Mouse (Mus musculus): ENCODE data around the gene Elfn2. TPM values are rescaled to one million over a fixed set of nuclear protein-coding genes. Genes with fewer than 3 reads are reported as not detected.

Gene Elfn2
- 100 to 1,000 TPM; 127 to 138 TPM for total RNA-seq (2021)
- long read RNA-seq, full-length matches to known transcripts = 1 of 20 reads
- long read RNA-seq, partial matches to known transcripts = 0 of 20 reads
- long read RNA-seq, other reads (novel, unspliced or antisense) = 19 of 20 reads

DNA sequence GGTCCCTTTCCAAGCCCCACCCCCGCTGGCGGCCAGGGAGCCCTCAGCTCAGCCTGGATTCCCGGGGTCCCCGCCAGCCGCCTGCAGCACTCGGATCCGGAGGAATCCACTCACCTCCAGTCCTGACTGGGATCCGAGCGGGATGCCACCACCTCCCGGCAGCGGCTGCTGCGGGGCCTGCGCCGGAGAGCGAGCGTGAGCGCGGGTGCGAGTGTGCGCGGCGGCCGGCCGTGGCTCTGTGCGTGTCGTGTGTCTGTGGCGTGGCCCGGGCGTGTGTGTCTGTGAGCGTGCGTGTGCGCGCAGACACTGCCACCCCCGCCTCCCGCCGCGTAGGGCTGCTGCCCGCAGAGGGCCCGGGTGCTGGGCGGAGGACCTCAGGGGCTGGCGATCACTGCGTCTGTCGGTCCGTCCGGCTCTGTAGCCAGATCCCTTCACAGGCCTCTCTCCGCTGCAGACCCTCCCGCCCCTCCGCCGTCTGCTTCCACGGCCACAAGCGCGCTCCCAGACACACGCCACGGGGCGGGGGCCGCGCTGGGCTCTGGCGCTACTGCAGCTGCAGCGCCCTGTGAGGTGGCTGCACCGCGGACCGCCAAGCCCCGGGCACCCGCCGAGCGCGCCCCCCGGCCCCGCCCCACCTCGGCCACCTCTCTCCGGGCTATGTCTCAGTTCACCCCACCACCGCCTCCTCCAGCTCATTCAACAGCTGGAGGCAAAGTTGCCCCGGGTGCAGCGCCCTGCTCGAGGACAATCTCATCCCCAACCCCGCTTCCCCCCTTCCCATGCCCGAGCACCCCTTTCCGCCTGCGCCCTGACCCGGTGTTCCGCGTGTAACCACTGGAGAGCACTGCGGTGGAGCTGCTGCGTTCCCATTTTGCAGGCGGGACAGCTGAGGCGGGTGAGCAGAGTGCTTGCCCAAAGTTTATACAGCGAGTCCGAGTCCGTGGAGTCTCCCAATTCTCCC is at the start of gene Elfn2:
Gene Elfn2, minus strand, starts transcription at position 482 of the 961 bp plus-strand sequence.
- peak; percentile 57 to 69 for DNase-seq (ENCODE audit: low spot score in 2 of 2)

DNA sequence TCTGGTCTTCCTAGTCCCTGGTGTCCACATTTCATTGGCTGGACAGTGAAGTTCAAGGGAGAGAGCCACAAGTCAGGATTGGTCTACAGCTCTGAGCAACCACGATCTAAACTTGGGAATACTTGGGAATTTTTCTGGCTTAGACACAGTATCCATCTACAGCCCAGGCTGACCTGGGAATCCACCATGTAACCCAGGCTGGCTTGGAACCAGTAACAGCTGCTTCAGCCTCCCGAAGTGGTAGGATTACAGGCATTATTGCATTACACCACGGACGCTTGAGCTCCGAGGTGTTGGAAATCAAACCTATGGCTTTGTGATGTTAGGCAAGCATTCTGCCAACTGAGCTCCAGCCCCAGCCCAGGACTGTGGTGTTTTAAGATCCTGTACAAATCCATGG is 45.1 kb upstream of the Elfn2 start:
- no peak for DNase-seq (ENCODE audit: low spot score in 2 of 2)

GRCm38 (mm10) chr15:78763210-78763609 is 44.6 kb upstream of the Elfn2 start:
- DNase-seq (ENCODE audit: low spot score in 2 of 2) = no peak

- no peak for DNase-seq (ENCODE audit: low spot score in 2 of 2)
Measured at GRCm38 (mm10) chr15:78761112-78761511, 42.5 kb upstream of the Elfn2 start.

GRCm38 (mm10) chr15:78758132-78758531 is 39.6 kb upstream of the Elfn2 start:
- DNase-seq (ENCODE audit: low spot score in 2 of 2) = no peak

DNA sequence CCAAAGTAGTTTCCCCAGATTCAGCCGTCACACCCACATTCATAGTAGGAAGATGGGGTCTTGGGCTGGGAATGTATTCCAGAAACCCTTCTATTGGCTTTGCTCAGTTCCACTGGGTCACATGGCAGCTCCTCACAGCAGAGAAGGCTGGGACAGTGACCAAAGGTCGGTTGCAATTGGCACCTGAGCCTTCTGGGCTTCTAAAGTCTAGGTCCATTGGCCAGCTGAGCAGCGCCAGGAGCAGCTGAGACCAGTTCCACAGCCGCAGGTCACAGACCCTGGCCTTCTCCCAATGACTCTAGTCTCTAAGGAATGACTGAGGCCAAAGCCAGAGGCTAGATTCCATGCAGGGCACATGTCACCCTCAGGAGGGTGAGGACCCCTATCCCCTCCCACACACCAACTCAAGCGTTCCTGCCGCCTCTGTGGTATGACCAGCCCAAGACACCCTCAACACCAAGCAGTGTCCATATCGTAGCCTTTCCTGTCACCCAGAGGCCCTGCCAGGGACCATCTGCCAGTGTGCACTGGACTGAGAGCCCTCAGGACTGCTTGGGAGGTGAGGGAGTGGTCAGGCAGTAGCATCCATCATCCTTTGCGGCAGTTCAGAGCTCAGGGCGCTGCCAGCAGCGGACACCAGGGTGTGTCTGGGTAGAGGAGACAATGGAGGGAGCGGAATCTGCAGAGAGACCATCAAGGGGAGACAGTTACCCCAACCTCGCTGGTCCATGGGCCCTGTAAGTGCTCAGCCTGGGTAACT is 37.6 kb upstream of the Elfn2 start:
- no peak for DNase-seq (ENCODE audit: low spot score in 2 of 2)

DNA sequence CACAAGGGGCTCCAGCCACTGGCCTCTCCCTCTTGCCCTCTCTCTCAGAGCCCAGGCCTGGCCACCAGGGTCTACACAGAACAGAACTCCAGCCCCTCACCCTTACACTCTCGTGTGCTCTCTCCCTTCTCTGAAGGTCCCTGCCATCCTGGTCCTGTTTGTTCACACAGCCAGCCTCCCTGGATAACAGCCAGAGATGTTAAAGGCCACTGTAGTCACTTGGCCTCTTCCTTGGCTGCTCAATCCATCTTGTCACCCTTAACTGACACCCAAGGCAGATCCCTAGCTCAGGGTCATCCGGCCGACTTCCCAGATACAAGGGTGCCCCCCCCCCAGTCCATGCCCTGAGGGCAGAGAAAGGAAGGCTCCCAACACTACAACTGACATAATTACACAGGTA is 36.7 kb upstream of the Elfn2 start:
- DNase-seq (ENCODE audit: low spot score in 2 of 2) = no peak

- DNase-seq (ENCODE audit: low spot score in 2 of 2) = no peak
Measured at GRCm38 (mm10) chr15:78754144-78754543, 35.6 kb upstream of the Elfn2 start.

GRCm38 (mm10) chr15:78752991-78753390 is 34.4 kb upstream of the Elfn2 start:
- no peak for DNase-seq (ENCODE audit: low spot score in 2 of 2)

GRCm38 (mm10) chr15:78750608-78751350 is 32.2 kb upstream of the Elfn2 start:
- no peak for DNase-seq (ENCODE audit: low spot score in 2 of 2)

DNA sequence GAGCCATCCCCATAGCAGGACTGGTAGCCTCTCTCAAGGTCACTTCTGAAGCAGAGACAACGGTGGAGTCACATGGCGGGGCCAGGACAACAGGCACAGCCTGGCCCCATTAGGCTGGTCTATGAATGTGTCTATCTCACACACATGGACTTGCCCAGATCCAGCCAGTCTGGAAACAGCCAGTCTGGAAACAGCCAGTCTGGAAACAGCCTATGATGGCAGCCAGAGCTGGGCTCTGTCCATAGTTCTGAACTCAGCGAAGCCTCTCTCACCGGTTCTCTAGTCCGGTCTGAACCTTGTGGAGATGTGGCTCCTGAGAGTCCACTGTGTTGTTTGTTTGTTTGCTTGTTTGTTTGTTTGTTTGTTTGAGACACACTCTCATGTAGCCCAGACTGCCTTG is 31.3 kb upstream of the Elfn2 start:
- DNase-seq (ENCODE audit: low spot score in 2 of 2) = peak in 1 of 2 experiments; percentile 18

- peak; percentile 95 to 96 for DNase-seq (ENCODE audit: low spot score in 2 of 2)
Measured at GRCm38 (mm10) chr15:78744206-78744605, 25.6 kb upstream of the Elfn2 start.

DNA sequence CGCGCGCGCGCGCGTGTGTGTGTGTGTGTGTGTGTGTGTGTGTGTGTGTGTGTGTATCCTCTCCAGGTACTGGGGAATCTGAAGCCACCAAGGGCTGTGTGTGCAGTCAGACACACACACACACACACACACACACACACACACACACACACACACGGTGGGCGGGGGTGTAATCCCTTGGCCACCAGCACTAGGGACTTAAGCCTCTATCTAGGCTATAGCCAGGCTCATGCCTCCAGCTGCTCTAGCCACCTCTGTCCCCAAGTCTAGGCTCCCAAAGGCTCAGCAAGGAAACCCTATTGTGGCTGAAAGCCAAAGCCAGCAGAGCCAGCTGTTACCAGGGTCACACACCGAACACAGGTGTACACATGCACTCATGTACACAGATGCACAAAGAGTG is 24.3 kb upstream of the Elfn2 start:
- DNase-seq (ENCODE audit: low spot score in 2 of 2) = no peak

GRCm38 (mm10) chr15:78740662-78741061 is 22.1 kb upstream of the Elfn2 start:
- no peak for DNase-seq (ENCODE audit: low spot score in 2 of 2)

GRCm38 (mm10) chr15:78737146-78737545 is 18.6 kb upstream of the Elfn2 start:
- DNase-seq (ENCODE audit: low spot score in 2 of 2) = no peak

DNA sequence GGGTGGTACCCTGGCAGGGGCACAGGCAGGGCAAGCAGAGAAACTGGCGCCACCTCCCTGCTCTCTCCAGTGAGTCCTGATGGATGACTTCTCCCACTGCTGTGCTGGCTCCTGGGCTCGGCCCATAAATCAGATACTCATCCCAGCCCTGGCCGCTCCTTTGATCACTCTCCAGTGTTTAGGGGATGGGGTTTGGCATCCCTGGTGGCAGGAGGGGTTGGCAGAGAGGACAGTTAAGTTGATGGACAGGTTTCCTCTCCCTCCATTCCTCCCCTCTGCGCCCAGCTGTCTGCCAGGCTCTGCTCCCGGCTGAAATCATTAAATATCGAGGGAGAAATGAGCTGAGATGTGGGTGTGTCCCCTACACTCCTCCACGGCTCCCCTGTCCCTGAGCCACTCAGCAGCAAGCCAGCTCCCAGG is 18.1 kb upstream of the Elfn2 start:
- DNase-seq (ENCODE audit: low spot score in 2 of 2) = peak; percentile 37 to 51

DNA sequence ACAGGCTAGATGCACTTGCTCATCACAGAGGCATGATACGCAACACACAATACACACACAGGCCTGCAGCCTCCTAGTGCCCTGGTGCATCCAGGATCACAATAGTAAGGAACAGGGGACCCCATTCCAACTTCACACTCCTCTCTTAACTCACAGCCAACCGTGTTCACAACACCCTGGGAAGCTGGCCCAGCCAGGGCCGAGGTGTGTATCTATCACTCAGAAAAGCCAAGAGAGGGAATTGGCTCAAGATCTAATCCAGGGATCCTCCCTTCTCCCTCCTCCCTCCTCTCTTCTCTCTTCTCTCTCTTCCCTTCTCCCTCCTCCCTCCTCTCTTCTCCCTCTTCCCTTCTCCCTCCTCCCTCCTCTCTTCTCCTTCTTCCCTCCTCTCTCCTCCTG is 17.6 kb upstream of the Elfn2 start:
- DNase-seq (ENCODE audit: low spot score in 2 of 2) = no peak

- peak; percentile 63 to 68 for DNase-seq (ENCODE audit: low spot score in 2 of 2)
Measured at GRCm38 (mm10) chr15:78735431-78736180, 17.0 kb upstream of the Elfn2 start.

GRCm38 (mm10) chr15:78731830-78732229 is 13.3 kb upstream of the Elfn2 start:
- DNase-seq (ENCODE audit: low spot score in 2 of 2) = no peak

DNA sequence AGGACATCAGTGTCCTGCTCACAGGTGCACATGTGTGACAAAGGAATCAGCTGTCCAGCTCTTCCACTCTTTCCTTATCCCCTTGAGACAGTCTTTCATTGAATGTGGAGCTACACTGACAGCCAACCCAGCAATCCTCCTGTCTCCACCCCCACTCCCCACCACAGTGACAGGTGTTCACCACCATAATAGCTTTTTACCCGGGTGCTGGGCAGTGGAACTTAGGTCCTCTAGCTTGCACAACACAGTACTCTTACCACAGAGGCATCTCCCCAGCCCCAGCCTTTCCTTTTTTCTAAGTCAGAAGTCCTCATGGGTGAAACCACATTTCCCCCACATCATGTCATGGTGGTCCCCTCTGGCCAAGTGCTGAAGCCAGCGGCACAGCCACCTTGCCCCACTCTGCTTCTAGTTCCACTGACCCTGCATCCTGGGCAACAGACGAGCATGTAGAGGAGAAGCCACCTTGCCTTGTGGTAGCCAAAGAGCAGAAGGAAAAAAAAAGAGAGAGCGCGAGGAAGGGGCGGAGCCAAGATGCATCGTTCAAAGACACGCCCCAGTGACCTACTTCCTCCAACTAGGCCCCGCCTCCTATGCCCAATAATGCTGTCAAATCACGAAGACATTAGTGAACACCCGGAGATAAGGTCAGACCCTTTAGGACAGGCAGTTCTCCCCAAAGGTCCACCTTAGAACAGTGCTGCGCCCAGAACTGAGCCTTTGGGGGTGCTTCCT is 11.9 kb upstream of the Elfn2 start:
- DNase-seq (ENCODE audit: low spot score in 2 of 2) = no peak

Data from layer of hippocampus, postnatal 10 days (tissue).